Mouse (Mus musculus) forebrain, postnatal 0 days (tissue): ENCODE measurements around the gene Msrb2. TPM values are rescaled to one million over a fixed set of nuclear protein-coding genes. Genes with fewer than 3 reads are reported as not detected.
A peak's percentile ranks its signal among the peaks of the same experiment; 100 is the strongest.

Experiments used
- ATAC-seq: fragments of 200-750 bp; cut with Nextera tagmentation; 2 replicates; pipeline ENCODE4 v1.8.0; 2017; ENCODE audit warnings: mild to moderate bottlenecking, moderate library complexity
- DNase-seq: peaks from one replicate; pipeline ENCODE4 v3.0.0-alpha.2; 2015
- H3K27ac ChIP-seq: fragments of 300-500 bp; sonication (generic); 2 replicates; pipeline ENCODE4 v1.5.1; 2014; ENCODE audit warnings: low read depth, mild to moderate bottlenecking, antibody characterized with exemption, low read length, moderate library complexity, mixed read lengths
- H3K27me3 ChIP-seq: fragments of 300-500 bp; sonication (generic); 2 replicates; pipeline ENCODE4 v1.6.1; 2014; ENCODE audit warnings: mild to moderate bottlenecking, low read length, mixed read lengths; ENCODE audit not compliant: insufficient read depth
- H3K36me3 ChIP-seq: fragments of 300-500 bp; sonication (generic); 2 replicates; pipeline ENCODE4 v1.6.1; 2014; ENCODE audit warnings: mild to moderate bottlenecking, moderate library complexity; ENCODE audit not compliant: insufficient read depth
- H3K4me1 ChIP-seq: fragments of 300-500 bp; sonication (generic); 2 replicates; pipeline ENCODE4 v1.6.1; 2014; ENCODE audit warnings: antibody characterized with exemption; ENCODE audit not compliant: insufficient read depth
- H3K4me2 ChIP-seq: fragments of 300-500 bp; sonication (generic); 2 replicates; pipeline ENCODE4 v1.6.1; 2014; ENCODE audit warnings: low read depth, mild to moderate bottlenecking, moderate library complexity
- H3K4me3 ChIP-seq: fragments of 300-500 bp; sonication (generic); 2 replicates; pipeline ENCODE4 v1.5.1; 2014; ENCODE audit warnings: low read depth, low read length, mixed read lengths
- H3K9ac ChIP-seq: fragments of 300-500 bp; sonication (generic); 2 replicates; pipeline ENCODE4 v1.6.1; 2014; ENCODE audit warnings: mild to moderate bottlenecking
- H3K9me3 ChIP-seq: fragments of 300-500 bp; sonication (generic); 2 replicates; pipeline ENCODE4 v1.6.1; 2016; ENCODE audit warnings: low read length
- CTCF ChIP-seq: sonication (generic); IDR thresholded peaks from 2 replicates; pipeline ENCODE4 v1.5.1; 2016; ENCODE audit warnings: antibody characterized with exemption, control low read depth, low read depth
- WGBS: fragments of 180-500 bp; shearing (Covaris S2); extraction: QIAGEN DNeasy Blood & Tissue Kit; methylation state at CpG from one replicate; pipeline ENCODE4 v1.1.7; 2014; 5-methylcytosine and 5-hydroxymethylcytosine counted together
- polyA plus RNA-seq: library from polyadenylated mRNA; unstranded; fragments of >200 nt; fragmentation: Nextera tagmentation; extraction: Ambion mirVana; gene quantifications from 2 replicates; pipeline ENCODE4 v1.2.1, GENCODE M21; 2015
- total RNA-seq: library from RNA; depleted of rRNA; stranded (reverse); fragments of >200 nt; gene quantifications from 2 replicates; pipeline ENCODE4 v1.2.3, GENCODE M21; 2014

Gene Msrb2
- total and polyA plus RNA-seq, 2 experiments from 2014 or later: 8.6 to 8.7 TPM

- Histone ChIP-seq H3K9me3 (no peaks in the 10 kb centered on the region), H3K27ac (no peak overlapping the region), H3K36me3 (no peaks in the 10 kb centered on the region), H3K4me2 (no peak overlapping the region), H3K27me3 (no peaks in the 10 kb centered on the region), H3K4me3 (no peak overlapping the region), H3K4me1 (no peaks in the 10 kb centered on the region), H3K9ac (no peak overlapping the region)
- TF ChIP-seq CTCF: no peak
- no peak for DNase-seq
- 83% methylated on average over 11 of the region's 11 CpGs for WGBS
- no peak for ATAC-seq
Observed at GRCm38 (mm10) chr2:19367114-19367513, 4.1 kb upstream of the Msrb2 start.

- Histone ChIP-seq H3K9ac (no peak overlapping the region), H3K36me3 (no peaks in the 10 kb centered on the region), H3K4me3 (no peak overlapping the region), H3K9me3 (no peaks in the 10 kb centered on the region), H3K4me1 (no peaks in the 10 kb centered on the region), H3K27ac (no peak overlapping the region), H3K27me3 (no peaks in the 10 kb centered on the region), H3K4me2 (no peak overlapping the region)
- no peak for ATAC-seq
- no peak for DNase-seq
- TF ChIP-seq CTCF: peak; percentile 37
- 90% methylated on average over 7 of the region's 7 CpGs for WGBS
Observed at GRCm38 (mm10) chr2:19373695-19374094, 2.5 kb downstream of the Msrb2 start.

- ATAC-seq (no peak), DNase-seq (no peak)
- Histone ChIP-seq H3K4me2 (no peak overlapping the region), H3K36me3 (no peaks in the 10 kb centered on the region), H3K9ac (no peak overlapping the region), H3K27me3 (no peaks in the 10 kb centered on the region), H3K4me1 (no peaks in the 10 kb centered on the region), H3K4me3 (no peak overlapping the region), H3K9me3 (no peaks in the 10 kb centered on the region), H3K27ac (no peak overlapping the region)
- WGBS: 52% methylated on average over 2 of the region's 2 CpGs
- TF ChIP-seq CTCF: no peak
Observed at GRCm38 (mm10) chr2:19380446-19380950, 9.3 kb downstream of the Msrb2 start.

- TF ChIP-seq CTCF: no peak
- H3K36me3 ChIP-seq: no peaks in the 10 kb centered on the region
- ATAC-seq: no peak
- H3K4me2 ChIP-seq: no peak overlapping the region
- no peaks in the 10 kb centered on the region for H3K27me3 ChIP-seq
- no peak for DNase-seq
- no peak overlapping the region for H3K4me3 ChIP-seq
- H3K4me1 ChIP-seq: no peaks in the 10 kb centered on the region
- no peak overlapping the region for H3K27ac ChIP-seq
- 16% methylated on average over 2 of the region's 2 CpGs for WGBS
- no peaks in the 10 kb centered on the region for H3K9me3 ChIP-seq
- no peak overlapping the region for H3K9ac ChIP-seq
Observed at GRCm38 (mm10) chr2:19380986-19381385, 9.7 kb downstream of the Msrb2 start.

- Histone ChIP-seq H3K4me2 (no peak overlapping the region), H3K27me3 (no peaks in the 10 kb centered on the region), H3K9me3 (no peaks in the 10 kb centered on the region), H3K27ac (no peak overlapping the region), H3K4me3 (no peak overlapping the region), H3K9ac (no peak overlapping the region), H3K36me3 (no peaks in the 10 kb centered on the region), H3K4me1 (no peaks in the 10 kb centered on the region)
- WGBS: 92% methylated on average over 1 of the region's 1 CpGs
- ATAC-seq: no peak
- DNase-seq: no peak
- TF ChIP-seq CTCF: no peak
Observed at GRCm38 (mm10) chr2:19382206-19382605, 11.0 kb downstream of the Msrb2 start.

GRCm38 (mm10) chr2:19383006-19383405 lies 11.8 kb downstream of the Msrb2 start:
- DNase-seq: no peak
- 67% methylated on average over 4 of the region's 4 CpGs for WGBS

GRCm38 (mm10) chr2:19385772-19386171 lies 14.5 kb downstream of the Msrb2 start:
- no peak for TF ChIP-seq CTCF
- H3K27ac ChIP-seq: no peak overlapping the region
- no peaks in the 10 kb centered on the region for H3K36me3 ChIP-seq
- no peaks in the 10 kb centered on the region for H3K9me3 ChIP-seq
- DNase-seq (no peak), ATAC-seq (no peak)
- no peaks in the 10 kb centered on the region for H3K27me3 ChIP-seq
- H3K4me2 ChIP-seq: no peak overlapping the region
- H3K4me3 ChIP-seq: no peak overlapping the region
- H3K9ac ChIP-seq: no peak overlapping the region
- no peaks in the 10 kb centered on the region for H3K4me1 ChIP-seq
- WGBS: 91% methylated on average over 5 of the region's 5 CpGs

More at GRCm38 (mm10) chr2:19383006-19383405, 11.8 kb downstream of the Msrb2 start:
- Histone ChIP-seq H3K9me3 (no peaks in the 10 kb centered on the region), H3K4me1 (no peaks in the 10 kb centered on the region), H3K4me2 (no peak overlapping the region), H3K9ac (no peak overlapping the region), H3K4me3 (no peak overlapping the region), H3K27me3 (no peaks in the 10 kb centered on the region), H3K27ac (no peak overlapping the region), H3K36me3 (no peaks in the 10 kb centered on the region)
- ATAC-seq: no peak
- no peak for TF ChIP-seq CTCF
